ENCODE assay signal across 13 mouse cellular contexts in the genomic region with DNA sequence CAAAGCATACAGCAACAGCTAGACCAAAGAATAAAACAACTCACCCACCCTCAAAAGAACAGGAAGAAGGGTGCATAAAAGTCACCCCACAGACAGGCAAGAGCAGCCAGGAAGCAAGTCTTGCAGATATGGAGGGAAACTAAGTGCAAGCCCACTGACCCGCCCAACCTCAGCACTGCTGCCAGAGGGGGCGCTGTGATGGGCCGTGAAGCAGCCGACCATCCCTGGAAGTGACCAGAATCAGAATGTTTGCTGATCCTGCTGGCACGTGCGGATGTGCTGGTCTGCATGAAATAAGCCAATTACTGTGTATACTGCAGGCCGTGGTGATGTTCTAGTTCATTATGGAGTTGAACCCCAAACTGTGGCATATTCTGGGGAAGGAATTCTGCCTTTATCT. TPM values are rescaled to one million over a fixed set of nuclear protein-coding genes. Genes with fewer than 3 reads are reported as not detected.
DNase-seq lines count a peak whose midpoint lies in the region; ATAC-seq and TF ChIP-seq lines count a peak whose summit lies in the region.
"Had no signal": no experiment of that assay in that cellular context is flagged by ENCODE, and none has a peak within 500 bp of the region (broad histone marks: within the 10 kb centered on the region; RNA-seq: fewer than 3 reads in every experiment).

No protein-coding gene starts in this region.

- H3K9ac ChIP-seq in kidney, postnatal 0 days (ENCODE audit: low read depth, low read length): no peak overlapping the region
- H3K9ac ChIP-seq in ES-E14 (ENCODE audit: insufficient read depth, low read depth, low read length, poor library complexity, severe bottlenecking): no peak overlapping the region
- H3K9ac ChIP-seq: heart, embryonic 12.5 days; midbrain, embryonic 12.5 days; neural tube, embryonic 12.5 days had no signal

- H3K4me1 ChIP-seq in kidney, postnatal 0 days (replicated peaks; ENCODE audit: insufficient read depth, low read length): no peaks in the 10 kb centered on the region
- H3K4me1 ChIP-seq in E14TG2a.4 (replicated peaks; ENCODE audit: low read depth, low read length) (no peaks in the 10 kb centered on the region), ES-E14 (ENCODE audit: control insufficient read depth in 2 of 2, insufficient read depth in 2 of 2, low read length in 2 of 2, poor library complexity in 1 of 2) (no peaks in the 10 kb centered on the region)
- H3K4me1 ChIP-seq: heart, embryonic 12.5 days; midbrain, embryonic 12.5 days; neural tube, embryonic 12.5 days had no signal

- DNase-seq in kidney, postnatal 0 days (ENCODE audit: low spot score): no peak
- DNase-seq in kidney, postnatal 36 days: no peak
- DNase-seq in ES-E14 (ENCODE audit: low read depth, low spot score): peak; percentile 13
- DNase-seq in gastrocnemius, postnatal 14 days: no peak
- no peak for DNase-seq in adrenal gland, postnatal 25 days
- DNase-seq: adrenal gland, adult 8-10 months had no signal

- H3K27me3 ChIP-seq in kidney, postnatal 0 days (ENCODE audit: insufficient read depth, low read length): no peaks in the 10 kb centered on the region
- H3K27me3 ChIP-seq in E14TG2a.4 (ENCODE audit: insufficient read depth, low read length): no peaks in the 10 kb centered on the region
- H3K27me3 ChIP-seq: heart, embryonic 12.5 days; midbrain, embryonic 12.5 days; neural tube, embryonic 12.5 days had no signal

- no peak for ATAC-seq in kidney, postnatal 0 days (replicated peaks; ENCODE audit: low FRiP score, low read depth)
- ATAC-seq in megakaryocyte progenitor cell, adult 5-6 weeks (replicated peaks; ENCODE audit: poor library complexity): peak; percentile 52

- in situ Hi-C loops in ES-E14 (cut with MboI; ENCODE audit: low sequenced_read_pairs in 2 of 2, unreplicated experiment in 2 of 2): no loop called here

- intact Hi-C loops in gastrocnemius, postnatal 14 days (cut with DNase I; ENCODE audit: low total_unique reads): no loop called here

- 77% methylated on average over 7 of the region's 7 CpGs for WGBS in kidney, postnatal 0 days

- H3K4me3 ChIP-seq in kidney, postnatal 0 days (replicated peaks; ENCODE audit: low read depth, low read length): no peak overlapping the region
- H3K4me3 ChIP-seq in E14TG2a.4 (replicated peaks; ENCODE audit: low read length): no peak overlapping the region
- no peak overlapping the region for H3K4me3 ChIP-seq in ES-E14 (ENCODE audit: insufficient read depth in 1 of 2, low read depth in 1 of 2, low read length in 2 of 2, poor library complexity in 1 of 2, severe bottlenecking in 1 of 2)
- H3K4me3 ChIP-seq: heart, embryonic 12.5 days; midbrain, embryonic 12.5 days; neural tube, embryonic 12.5 days had no signal

- no peaks in the 10 kb centered on the region for H3K9me3 ChIP-seq in kidney, postnatal 0 days (replicated peaks; ENCODE audit: low read length)
- H3K9me3 ChIP-seq in E14TG2a.4 (ENCODE audit: low read length) (no peaks in the 10 kb centered on the region), ES-E14 (ENCODE audit: control insufficient read depth, insufficient read depth, low read depth, low read length) (no peaks in the 10 kb centered on the region)
- H3K9me3 ChIP-seq: heart, embryonic 12.5 days; midbrain, embryonic 12.5 days; neural tube, embryonic 12.5 days had no signal

- H3K4me2 ChIP-seq in kidney, postnatal 0 days (ENCODE audit: low read length): no peak overlapping the region
- H3K4me2 ChIP-seq: heart, embryonic 12.5 days; midbrain, embryonic 12.5 days; neural tube, embryonic 12.5 days had no signal

- 0 out of 2 replicates have a peak, but pooled peaks have one; percentile 27 for TF ChIP-seq CTCF in kidney, postnatal 0 days (IDR thresholded peaks at IDR 0.05; ENCODE audit: low read depth)
- peak; percentile 51 for TF ChIP-seq CTCF in E14TG2a.4 (conservative IDR thresholded peaks at IDR 0.05; ENCODE audit: low read length)

- H3K27ac ChIP-seq in kidney, postnatal 0 days: no peak overlapping the region
- H3K27ac ChIP-seq in ES-E14 (ENCODE audit: insufficient read depth, low read depth, low read length, poor library complexity, severe bottlenecking): no peak overlapping the region
- H3K27ac ChIP-seq: midbrain, embryonic 12.5 days; neural tube, embryonic 12.5 days had no signal

- no peaks in the 10 kb centered on the region for H3K36me3 ChIP-seq in kidney, postnatal 0 days (ENCODE audit: insufficient read depth, low read length)
- H3K36me3 ChIP-seq in E14TG2a.4 (ENCODE audit: insufficient read depth, low read length) (no peaks in the 10 kb centered on the region), ES-E14 (ENCODE audit: control insufficient read depth, insufficient read depth, low read length, poor library complexity, severe bottlenecking) (no peaks in the 10 kb centered on the region)
- H3K36me3 ChIP-seq: heart, embryonic 12.5 days; midbrain, embryonic 12.5 days; neural tube, embryonic 12.5 days had no signal

TF ChIP-seq in ES-E14, 5 proteins besides CTCF, POLR2A, EP300 and RAD21:
- TF ChIP-seq ZNF384 (IDR thresholded peaks at IDR 0.05; ENCODE audit: low read depth, low read length): no peak
- no peak for TF ChIP-seq CHD2 (IDR thresholded peaks at IDR 0.05; ENCODE audit: low read depth, low read length)
- TF ChIP-seq ZC3H11A (IDR thresholded peaks at IDR 0.05; ENCODE audit: borderline replicate concordance, low read depth, low read length): no peak
- TF ChIP-seq MAFK (IDR thresholded peaks at IDR 0.05; ENCODE audit: insufficient read depth, low read depth, low read length): no peak
- TF ChIP-seq HCFC1 (IDR thresholded peaks at IDR 0.05; ENCODE audit: borderline replicate concordance, insufficient read depth, low read length): no peak
TF ChIP-seq in ES-E14: peak in this region for 0.

RNA-seq across cellular contexts. Expression of a gene that starts 26.6 kb away (rescaled TPM):
- polyA plus RNA-seq in kidney, postnatal 0 days (2015; fragmentation: Nextera tagmentation; extraction: Ambion mirVana): 14.7 and 17.0 TPM in 2 replicates
- 3.0 and 4.0 TPM in 2 replicates for total RNA-seq in ES-E14 (2012; rRNA removed)
- 59.2 and 64.6 TPM in 2 replicates for total RNA-seq in megakaryocyte progenitor cell, adult 5-6 weeks (2015)
- 32.1 and 43.1 TPM in 2 replicates for total RNA-seq in megakaryocyte progenitor cell, adult 5-6 weeks (2017)
- total RNA-seq in gastrocnemius, postnatal 14 days (2021): 1 to 10 TPM; 1.5 to 2.5 TPM
- 2.6 and 3.8 TPM in 2 replicates for total RNA-seq in adrenal gland, postnatal 25 days (2021)
- total RNA-seq: left cerebral cortex, adult 18-20 months had no signal
- polyA plus RNA-seq: liver, adult 2 months had no signal
